Mouse (Mus musculus) heart, postnatal 10 days (tissue): ENCODE measurements around the gene Ifitm1. TPM values are rescaled to one million over a fixed set of nuclear protein-coding genes. Genes with fewer than 3 reads are reported as not detected.
"Not testable (repeated sequence)": the region's sequence is repeated elsewhere in the genome, so short reads cannot be mapped to it uniquely, and the experiment has no call there.

Source experiments
- DNase-seq, 2 experiments: peaks; one replicate each; pipeline ENCODE4 v3.0.0; 2021
- intact Hi-C: fragments of 180-260 bp; cut with DNase I; formaldehyde crosslinking; loops from one replicate; pipeline ENCODE4 v1.15.1; 2025
- total RNA-seq, 2 experiments: library from RNA; stranded (reverse); gene quantifications; 2 replicates each; pipeline ENCODE4 v1.2.3; 2021

The Ifitm1 gene
- total RNA-seq, 2 experiments from 2014 or later: 2.4 to 3.8 TPM

DNA sequence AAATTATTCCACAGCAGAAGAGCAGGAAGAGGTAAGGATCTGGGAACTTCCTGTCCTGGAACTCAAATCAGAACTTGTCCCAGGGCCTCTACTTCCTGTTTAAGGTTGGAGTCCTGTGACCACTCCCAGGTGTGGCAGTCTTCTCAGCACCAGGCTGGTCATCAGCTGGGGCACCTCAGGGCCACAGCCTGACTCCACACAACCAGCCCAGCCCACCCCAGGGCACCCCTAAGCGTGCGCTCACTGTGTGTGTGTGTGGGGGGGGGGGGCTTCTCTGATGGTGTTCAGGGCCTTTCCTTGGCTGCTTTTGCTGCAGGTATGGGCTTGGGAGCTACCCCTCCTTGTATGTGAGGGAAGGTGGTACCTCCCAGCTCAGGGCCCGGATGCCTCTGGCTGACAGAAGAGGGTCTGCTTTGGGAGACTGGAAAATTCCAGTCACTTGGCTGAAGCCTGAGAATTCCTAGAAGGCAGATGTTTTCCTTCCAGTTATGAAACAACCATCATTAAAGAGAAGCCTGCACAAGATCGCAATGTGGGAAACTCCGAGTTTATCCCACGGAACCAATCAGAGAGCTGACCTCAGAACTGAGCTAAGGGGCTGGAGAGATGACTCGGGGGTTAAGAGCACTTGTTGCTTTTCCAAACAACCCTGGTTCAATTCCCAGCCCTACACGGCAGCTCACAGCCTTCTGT is 4.6 kb downstream of the Ifitm1 start:
- DNase-seq: peak; percentile 55 to 64
- intact Hi-C loops: loop anchor here (5.0 kb wide), 1 partner anchor 36 kb away; no protein-coding TSS in a partner anchor

DNA sequence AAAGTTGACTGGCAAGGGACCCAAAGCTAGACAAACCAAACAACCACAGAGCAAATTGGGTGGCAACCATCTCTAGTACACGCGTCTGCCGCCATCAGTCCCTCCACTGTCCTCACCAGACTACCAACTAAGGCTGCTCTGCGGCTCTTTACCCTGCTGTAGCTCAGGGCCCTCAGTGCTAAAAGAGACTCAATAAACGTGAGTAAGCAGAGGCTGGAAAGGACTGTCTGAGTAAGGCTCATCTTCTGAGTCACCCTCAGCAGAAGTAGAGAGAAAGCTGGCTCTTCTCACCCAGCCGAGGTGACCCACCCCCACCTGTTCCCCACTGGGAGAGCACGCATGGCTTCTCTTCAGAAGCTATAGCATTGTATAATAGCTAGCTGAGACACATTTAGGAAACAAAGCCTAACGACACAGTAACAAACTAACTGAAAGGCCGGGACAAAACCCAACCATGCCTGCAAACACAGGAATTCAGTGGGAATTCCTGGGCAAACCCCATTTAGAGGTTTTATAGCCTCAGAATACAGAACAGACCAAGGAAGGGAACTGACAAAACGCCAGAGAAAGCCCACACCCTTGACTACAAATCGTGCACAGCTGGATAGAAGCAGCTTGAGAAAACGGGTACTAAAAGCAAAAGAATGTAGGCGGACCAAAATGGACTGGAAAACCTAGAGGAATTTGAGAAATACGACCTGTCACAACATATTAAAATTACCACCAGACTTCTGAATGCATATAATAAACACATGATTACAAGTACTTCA is 6.6 kb downstream of the Ifitm1 start:
- intact Hi-C loops: loop anchor here (5.0 kb wide), 1 partner anchor 34 kb away; no protein-coding TSS in a partner anchor
- no peak for DNase-seq

DNA sequence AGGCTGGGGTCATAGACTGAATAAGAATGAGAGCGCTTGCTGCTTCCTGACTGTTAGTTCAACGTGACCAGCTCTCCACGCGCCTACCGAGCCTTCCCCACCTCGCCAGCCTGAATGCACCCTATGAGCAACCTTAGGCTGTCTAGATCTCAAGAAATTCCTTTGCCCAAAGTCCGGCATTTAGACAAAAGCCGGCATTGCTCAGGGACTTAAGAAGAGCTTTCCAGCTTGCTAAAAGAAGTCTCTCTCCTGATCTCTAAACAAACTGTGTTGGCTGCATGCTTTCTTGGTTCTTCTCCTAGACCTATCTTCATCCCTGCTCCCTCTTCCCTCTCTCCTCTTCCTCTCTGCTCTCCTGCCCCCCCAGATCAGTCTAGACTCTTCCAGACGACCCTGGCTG is 7.9 kb downstream of the Ifitm1 start:
- intact Hi-C loops: loop anchor here (5.0 kb wide), 1 partner anchor 32 kb away; no protein-coding TSS in a partner anchor
- DNase-seq: no peak

DNA sequence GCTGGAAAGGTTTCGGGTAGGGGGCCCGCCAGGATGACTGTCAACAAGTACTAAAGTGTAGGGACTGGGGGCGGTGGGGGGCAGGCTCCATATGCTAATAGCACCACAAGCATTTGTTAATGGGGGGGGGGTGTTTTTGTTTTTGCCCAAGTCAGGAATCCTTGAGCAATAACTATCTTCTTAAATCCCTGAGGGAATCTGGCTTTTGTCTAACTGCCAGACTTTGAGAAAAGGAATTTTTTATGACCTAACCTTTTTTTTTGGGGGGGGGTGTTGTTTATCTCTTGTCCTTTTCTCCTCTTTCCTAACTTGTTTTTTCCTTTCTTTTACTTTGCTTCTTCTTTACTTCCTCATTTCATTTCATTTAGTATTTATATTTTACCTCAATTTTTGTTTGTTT is 8.4 kb downstream of the Ifitm1 start:
- intact Hi-C loops: no loop called here
- DNase-seq: no peak

DNA sequence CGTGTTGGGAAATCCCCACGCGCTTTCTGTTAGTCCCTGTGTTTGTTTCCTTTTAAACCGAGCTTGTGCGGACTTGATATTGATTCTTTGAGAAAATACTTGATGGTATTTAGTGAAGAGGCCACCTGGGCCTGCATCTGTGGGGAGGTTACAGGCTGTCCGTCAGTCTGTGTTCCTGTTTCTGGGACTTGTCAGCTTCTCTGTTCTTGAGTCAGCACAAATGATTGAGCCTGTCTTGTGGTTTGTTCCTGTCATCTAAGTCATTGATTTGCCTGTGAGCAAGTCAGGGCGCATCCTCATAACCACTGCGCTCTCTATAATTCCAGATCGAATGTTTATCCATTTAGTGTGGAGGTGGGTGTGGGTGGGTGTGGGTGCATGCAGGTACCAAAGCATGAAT is 9.7 kb downstream of the Ifitm1 start:
- intact Hi-C loops, DNase-seq: not testable (repeated sequence)

DNA sequence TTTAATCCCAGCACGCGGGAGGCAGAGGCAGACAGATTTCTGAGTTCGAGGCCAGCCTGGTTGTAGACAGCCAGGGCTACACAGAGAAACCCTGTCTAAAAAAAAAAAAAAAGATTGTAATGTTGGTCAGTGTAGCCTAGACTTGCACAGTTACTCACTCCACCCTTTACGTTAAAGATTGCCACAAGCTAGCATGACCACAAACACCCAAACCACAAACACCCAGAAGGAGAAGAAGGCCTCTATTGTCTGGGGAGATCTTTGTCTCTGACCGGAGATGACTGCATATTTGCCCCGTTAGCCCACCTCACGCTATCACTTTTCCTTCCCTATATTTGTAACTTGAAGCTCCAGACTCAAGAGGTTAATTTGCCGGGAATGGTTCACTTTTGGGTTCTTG is 14.7 kb downstream of the Ifitm1 start:
- no peak for DNase-seq
- intact Hi-C loops: no loop called here

DNA sequence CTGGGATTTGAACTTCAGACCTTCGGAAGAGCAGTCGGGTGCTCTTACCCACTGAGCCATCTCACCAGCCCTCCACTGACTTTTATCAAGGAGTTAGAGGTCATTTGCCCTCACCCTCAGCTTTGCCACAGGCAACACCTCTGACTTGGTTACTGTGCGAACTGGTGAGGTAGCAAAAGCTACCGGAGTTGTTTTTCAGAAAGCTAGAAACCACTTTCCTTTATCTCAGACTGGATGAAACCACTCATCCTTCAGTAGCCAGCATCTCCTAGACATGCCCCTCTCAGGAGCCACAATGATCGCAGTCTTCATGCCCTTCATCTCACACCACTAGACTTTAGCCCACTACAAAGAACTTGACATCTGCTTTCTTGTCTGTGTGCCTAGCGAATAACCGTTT is 15.9 kb downstream of the Ifitm1 start:
- no peak for DNase-seq
- intact Hi-C loops: no loop called here

DNA sequence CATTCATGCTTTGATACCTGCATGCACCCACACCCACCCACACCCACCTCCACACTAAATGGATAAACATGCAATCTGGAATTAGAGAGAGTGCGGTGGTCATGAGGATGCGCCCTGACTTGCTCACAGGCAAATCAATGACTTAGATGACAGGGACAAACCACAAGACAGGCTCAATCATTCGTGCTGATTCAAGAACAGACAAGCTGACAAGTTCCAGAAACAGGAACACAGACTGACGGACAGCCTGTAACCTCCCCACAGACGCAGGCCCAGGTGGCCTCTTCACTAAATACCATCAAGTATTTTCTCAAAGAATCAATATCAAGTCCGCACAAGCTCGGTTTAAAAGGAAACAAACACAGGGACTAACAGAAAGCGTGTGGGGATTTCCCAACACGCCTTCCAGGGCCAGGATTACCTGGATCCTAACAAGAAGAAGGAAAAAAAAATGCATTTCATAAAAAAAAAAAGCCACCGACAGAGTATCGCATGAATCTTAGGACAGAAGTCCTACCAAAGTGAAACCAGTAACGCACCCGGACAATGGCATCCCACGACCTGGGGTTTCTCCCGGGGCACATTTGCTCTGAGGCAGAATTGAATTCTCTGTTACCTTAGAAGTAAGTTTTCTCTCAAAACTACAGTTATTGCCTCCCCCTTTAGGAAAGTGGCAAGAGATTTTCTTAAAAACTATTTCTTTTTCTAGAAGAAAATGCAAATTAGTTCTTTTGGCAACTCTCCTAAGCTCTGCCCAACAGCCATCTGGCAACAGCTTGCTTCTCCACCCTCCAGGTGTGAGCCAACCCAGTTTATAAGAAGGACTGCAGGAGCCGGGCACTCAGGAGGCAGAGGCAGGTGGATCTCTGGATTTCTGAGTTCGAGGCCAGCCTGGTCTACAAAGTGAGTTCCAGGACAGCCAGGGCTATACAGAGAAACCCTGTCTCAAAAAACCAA is 20.4 kb downstream of the Ifitm1 start:
- DNase-seq: no peak
- intact Hi-C loops: no loop called here

DNA sequence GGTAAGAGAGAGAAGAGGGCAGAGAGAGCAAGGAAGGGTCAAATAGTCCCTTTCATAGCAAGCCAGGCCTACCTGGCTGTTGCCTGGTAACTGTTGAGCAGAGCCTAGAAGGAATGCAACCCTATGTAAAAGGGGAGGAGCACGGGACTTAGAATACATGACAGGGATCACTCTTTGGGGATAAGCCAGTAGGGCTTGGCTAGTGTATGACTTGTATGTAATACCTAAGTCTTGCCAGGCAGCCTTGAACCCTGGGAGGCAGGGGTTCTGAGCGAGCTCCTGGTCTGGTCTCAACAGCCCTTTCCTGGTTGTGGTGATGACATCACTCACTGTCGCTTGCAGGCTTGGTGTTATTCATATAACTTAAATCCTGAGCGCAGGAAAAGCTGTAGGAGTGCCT is 22.0 kb downstream of the Ifitm1 start:
- intact Hi-C loops: no loop called here
- no peak for DNase-seq

DNA sequence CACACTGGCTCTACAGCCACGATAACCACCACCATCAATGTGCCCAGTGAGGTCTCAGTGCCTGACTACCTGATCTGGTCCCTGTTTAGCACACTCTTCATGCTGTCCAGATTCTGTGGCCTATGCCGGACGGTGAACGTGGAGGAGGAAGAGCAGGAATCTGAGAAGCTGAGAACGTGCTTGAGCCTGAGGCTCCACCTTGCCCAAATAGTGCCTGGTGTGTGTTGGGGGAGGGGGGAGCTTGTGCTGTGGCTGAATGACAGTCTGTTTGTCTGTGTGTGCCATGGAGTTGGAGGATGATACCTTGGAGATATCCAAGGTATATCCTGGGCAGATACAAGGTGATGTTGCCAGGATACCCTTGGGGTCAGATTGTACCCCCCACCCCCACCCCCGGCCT is 23.2 kb downstream of the Ifitm1 start:
- intact Hi-C loops: no loop called here

DNA sequence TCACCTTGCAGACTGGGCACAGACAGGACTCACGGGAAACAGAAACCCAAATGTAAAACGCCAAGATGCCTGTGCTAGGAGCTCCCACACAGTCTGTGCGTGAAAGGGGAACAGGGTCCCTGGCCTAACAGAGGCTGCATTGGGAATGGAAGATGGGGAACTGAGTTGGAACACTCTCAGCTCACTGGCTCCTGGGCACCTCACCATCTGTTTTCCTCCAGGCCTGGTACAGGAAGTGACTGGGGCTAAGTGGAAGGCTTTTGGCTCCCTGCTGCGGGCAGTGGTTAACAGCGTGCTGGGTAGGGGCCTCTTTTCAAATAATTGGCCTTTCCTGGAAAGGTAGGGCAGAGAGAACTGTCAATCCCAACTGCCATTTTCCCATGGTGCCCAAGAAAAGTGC is 23.6 kb downstream of the Ifitm1 start:
- DNase-seq: no peak
- intact Hi-C loops: no loop called here

More for the DNA sequence above, 23.2 kb downstream of the Ifitm1 start:
- no peak for DNase-seq

DNA sequence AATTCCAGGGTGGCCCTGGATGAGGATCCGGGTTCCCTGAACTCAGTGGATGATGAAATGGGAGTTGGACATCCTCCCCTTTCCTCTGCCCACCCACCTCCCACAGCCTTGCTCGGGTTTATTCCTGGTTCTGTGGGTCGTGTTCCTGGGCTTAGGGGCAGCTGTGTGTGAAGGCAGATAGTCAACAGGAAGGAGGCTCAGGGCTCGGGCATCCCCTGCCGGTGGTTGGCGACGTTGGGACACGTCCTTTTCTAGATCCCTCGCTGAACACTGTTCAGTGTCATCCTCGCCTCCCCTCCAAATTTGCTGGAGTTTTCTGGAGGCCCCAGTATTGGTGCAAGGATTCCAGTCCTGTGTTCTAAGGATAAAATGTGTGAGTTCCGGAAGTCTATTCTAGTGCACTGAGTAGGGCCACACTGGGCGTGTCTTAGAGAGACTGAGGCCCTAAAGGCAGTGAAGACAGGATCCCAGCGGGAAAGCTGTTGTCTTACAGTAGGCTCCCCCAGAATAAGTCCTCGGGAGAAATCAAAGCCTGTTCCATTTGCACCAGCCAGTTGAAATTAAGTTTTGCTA is 24.2 kb downstream of the Ifitm1 start:
- intact Hi-C loops: no loop called here
- no peak for DNase-seq

DNA sequence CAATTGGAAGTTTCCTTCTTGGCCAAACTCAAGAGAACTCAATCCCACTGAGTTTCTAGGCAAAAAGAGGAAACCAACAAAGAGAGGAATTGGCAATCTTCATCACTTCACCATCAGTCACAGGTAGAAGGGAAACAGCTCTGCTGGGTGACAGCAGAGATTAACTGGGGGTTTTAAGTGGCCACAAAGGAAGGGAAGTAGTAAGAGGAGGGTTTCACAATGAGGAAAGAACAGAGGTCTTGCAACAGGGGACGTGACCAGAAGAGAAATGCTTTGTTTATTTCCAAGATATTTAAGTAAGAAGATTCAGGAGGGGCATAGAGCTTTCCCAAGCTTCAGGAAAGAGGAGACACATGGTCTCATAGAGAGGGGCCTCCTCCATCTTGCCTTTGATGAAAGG is 30.8 kb downstream of the Ifitm1 start:
- intact Hi-C loops: no loop called here
- no peak for DNase-seq

DNA sequence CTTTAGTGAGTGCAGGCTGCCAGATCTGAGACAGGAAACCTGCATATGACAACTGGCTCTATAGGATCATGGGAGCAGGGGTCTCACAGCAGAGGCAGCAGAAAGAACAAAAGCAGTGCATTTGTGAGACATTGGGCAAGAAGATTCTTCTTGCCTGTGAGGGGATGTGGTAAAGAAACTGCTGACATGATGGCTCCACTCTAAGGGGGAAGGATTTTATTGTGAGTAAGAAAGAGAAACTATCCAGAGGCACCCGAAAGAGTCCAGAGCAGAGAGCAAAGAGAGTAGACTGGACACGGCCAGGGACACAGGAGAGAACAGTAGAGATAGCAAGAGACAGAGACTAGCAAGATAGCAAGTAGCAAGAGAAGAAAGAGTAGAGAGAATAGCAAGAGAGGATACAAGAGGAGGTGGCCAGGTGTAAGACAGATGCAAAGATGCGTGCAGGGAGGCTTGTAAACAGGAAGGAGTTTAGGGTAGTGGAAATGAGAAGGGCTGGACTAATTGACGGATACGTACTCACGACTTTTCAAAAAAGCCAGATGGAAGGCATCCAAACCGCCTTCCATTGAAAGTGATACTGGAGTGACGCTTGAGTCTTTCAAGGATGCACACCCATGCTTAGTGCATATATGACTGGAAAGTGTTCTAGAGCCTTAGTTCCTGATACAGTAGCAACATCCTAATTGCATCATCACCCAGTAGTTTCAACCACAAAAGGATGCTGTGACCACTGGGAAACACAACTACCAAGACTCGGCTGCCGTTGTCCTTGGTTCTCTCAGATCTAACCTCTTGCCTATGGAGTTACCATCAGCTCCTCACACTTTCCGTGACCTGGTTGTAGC is 32.1 kb downstream of the Ifitm1 start:
- intact Hi-C loops: no loop called here
- DNase-seq: no peak

DNA sequence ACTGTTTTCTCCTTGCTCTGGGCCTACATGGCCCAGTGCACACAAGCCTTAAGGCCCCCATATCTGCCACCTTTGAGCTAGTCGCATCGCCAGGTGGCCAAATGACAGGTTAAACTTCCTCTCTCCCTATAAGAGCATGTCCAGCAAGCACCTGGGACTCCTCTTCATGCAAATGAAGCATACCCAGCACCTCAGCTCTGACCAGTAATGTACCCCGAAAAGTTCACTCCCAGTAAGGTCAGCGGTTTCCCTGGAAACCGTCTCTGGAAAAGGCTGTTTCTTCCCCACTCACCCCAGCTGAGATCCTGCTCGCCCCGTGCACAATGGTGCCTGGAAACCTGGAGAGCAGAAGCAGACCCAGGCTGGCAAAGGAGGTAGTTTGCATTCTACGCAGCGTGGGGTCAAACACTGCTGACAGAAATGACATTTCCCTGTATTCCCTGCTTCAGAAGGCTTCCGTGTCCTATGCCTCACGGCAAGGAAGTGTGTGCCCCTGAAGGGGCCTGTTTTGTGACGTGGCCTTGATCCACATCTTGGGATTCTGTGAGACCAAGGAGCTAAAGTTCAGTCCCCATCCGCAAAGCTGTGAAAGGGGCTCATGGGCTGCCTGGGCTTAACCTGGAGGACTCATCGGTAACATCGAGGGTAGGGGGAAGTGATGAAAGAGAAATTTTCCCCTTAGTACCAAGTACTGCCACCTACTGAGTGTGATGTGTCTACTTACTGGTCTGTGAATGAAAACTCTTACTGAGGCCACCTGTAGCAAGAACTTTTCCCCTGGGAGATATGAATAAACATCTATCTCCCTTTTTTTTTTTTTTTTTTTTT is 34.1 kb downstream of the Ifitm1 start:
- DNase-seq: no peak
- intact Hi-C loops: no loop called here

DNA sequence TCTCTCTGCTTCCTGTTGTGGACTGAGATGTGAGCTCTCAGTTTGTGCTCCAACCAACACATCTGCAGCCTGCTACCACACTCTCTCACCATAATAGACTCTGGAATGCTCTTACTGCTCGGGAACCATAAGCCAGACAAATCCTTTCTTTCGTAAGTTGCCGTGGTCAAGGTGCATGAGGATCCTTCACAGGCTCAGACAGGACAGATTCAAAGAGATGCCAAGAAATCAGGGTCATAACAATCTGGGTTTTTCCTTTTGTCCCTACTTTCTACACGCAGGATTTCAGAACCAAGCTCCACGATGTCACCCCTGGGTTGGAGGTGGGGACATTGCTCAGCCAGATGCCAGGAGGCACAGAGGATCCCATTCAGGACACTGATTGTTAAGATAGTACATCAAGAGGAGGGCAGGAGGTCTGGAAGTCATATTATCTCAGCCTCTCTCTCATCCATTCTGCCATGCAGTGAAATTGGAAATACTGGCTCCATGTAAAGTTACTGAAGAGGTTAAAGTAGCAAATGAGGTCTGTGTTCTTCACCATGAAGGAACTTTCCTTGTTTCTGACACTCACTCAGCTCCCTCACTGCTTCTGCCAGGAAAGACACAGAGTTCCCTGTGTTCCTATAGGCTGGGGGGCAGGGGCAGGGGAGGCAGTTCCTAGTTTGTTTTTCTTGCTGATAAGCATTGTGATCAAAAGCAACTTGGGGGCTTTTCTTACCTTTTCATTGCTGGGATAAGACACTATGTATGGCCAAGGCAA is 36.4 kb downstream of the Ifitm1 start:
- no peak for DNase-seq

DNA sequence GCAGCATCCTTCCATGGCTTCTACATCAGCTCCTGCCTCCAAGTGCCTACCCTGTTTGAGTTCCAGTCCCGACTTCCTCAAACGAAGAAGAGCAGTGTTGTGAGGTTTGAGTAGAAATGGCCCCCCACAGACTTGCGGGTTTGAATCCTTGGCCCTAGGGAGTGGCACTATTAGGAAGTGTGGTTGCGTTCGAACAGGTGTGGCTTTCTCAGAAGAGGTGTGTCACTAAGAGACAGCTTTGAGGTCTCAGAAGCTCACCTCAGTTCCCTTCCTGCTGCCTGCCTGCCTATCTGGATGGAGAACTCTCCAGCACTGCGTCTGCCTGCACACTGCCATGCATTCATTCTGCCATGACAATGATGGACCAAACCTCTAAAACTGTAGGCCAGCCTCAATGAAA is 39.4 kb downstream of the Ifitm1 start:
- intact Hi-C loops: loop anchor here (5.0 kb wide), 1 partner anchor 34 kb away; no protein-coding TSS in a partner anchor
- no peak for DNase-seq

More for the DNA sequence above, 36.4 kb downstream of the Ifitm1 start:
- intact Hi-C loops: no loop called here

DNA sequence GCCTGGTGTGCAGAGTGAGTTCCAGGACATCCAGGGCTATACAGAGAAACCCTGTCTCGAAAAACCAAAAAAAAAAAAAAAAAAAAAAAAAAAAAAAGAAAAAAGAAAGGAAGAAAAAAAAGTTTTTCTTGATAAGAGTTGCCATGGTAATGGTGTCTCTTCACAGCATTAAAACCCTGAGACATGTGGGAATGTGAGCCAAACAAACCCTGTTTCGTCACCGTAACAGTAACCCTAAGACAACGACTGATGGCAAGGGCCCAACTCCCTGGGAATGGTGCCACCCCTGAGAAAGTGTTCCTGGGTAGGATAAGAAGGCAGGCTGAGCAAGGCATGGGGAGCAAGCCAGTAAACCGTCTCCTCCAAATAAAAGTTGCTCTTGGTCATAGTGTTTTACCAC is 39.9 kb downstream of the Ifitm1 start:
- peak; percentile 19 for DNase-seq
- intact Hi-C loops: loop anchor here (5.0 kb wide), 1 partner anchor 35 kb away; no protein-coding TSS in a partner anchor
